Mouse (Mus musculus) gastrocnemius, postnatal 14 days (tissue): ENCODE data around the gene Cyld. TPM values are rescaled to one million over a fixed set of nuclear protein-coding genes. Genes with fewer than 3 reads are reported as not detected.
"Not testable (repeated sequence)": the region's sequence is repeated elsewhere in the genome, so short reads cannot be mapped to it uniquely, and the experiment has no call there.

ENCODE experiments used
- DNase-seq: peaks from one replicate; pipeline ENCODE4 v3.0.0; 2021; ENCODE audit warnings: mixed read lengths
- intact Hi-C: fragments of 180-260 bp; cut with DNase I; formaldehyde crosslinking; loops from one replicate; pipeline ENCODE4 v1.15.1; 2025; ENCODE audit warnings: low total_unique reads
- long read RNA-seq, 2 experiments: library from polyadenylated mRNA; stranded (forward); transcript quantifications; one replicate each; pipeline ENCODE4 v2.0.0; 2021
- total RNA-seq, 2 experiments: library from RNA; stranded (reverse); gene quantifications; 2 replicates each; pipeline ENCODE4 v1.2.3; 2021

Cyld gene
- total RNA-seq: 10 to 100 TPM; 10.4 to 11.7 TPM
- long read RNA-seq, experiment 1, full-length matches to known transcripts: 2 of 7 reads
- long read RNA-seq, experiment 1, partial matches to known transcripts: 1 of 7 reads
- long read RNA-seq, experiment 1, other reads (novel, unspliced or antisense): 4 of 7 reads
- long read RNA-seq, experiment 2, full-length matches to known transcripts: 4 of 14 reads
- long read RNA-seq, experiment 2, partial matches to known transcripts: 1 of 14 reads
- long read RNA-seq, experiment 2, other reads (novel, unspliced or antisense): 9 of 14 reads

DNA sequence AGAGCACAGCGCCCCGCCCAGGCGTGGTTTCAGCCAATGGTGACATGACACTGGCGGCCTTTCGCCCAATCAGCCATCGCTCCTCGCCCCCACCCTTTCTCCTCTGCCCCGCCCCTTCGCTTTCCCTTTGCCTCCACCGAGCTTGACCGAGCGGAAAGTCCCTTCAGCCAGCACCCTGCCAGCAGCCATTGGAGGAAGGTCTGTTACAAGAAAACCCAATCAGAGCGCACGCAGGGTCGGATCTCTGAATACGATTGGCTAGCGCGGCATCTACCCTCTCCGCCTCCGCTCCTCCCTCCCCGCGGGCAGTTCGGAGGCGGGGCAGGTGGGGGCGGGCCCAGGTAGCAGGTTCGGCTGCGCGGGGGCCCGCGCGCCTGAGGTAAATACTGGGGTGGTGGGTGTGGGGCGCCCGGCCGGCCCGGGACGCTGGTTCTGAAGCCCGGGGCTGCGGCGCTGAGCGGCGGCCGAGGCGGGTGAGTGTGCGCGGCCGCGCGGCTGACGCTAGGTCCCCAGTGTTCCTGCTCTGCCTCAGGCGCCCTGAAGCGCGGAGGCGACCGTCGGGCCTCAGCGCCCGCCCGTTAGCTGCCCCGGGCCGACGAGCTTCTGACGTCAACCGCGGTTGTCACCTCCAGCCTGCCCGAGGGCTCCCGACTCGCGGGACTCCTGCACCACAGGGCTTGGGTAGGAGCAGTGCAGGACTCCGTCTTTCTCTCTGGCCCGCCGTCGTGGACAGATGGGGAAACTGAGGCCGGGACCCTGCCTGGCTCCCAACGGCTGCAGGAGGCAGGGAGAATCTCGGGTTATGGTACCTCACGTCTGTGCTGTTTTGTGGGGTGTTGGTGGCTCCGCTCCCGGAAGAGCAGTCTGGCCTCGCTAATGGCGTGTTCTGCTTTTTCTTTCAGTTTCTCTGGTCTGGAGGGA lies at the start of gene Cyld:
TSS of gene Cyld (plus strand) at position 308 of the 921 bp plus-strand sequence.
- DNase-seq: peak; percentile 99
- intact Hi-C loops: no loop called here

DNA sequence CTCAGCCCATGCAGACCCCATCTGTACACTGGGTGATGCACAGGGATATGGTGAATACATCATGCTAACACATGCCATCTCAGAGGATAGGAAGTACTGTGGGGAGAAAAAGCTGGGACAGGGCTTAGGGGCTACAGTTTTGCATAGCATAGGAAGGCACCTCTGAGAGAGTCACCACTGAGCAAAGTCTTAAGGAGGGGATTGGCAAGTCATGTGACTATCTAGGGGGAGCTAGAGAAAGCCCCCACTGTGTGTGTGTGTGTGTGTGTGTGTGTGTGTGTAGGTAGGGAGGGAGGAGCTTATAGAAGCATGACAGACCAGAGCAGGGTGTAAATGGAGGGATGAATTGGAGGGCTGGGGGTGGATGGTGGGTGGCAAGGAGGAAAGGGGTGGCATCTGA lies 48.5 kb upstream of the Cyld start:
- DNase-seq: no peak
- intact Hi-C loops: no loop called here

DNA sequence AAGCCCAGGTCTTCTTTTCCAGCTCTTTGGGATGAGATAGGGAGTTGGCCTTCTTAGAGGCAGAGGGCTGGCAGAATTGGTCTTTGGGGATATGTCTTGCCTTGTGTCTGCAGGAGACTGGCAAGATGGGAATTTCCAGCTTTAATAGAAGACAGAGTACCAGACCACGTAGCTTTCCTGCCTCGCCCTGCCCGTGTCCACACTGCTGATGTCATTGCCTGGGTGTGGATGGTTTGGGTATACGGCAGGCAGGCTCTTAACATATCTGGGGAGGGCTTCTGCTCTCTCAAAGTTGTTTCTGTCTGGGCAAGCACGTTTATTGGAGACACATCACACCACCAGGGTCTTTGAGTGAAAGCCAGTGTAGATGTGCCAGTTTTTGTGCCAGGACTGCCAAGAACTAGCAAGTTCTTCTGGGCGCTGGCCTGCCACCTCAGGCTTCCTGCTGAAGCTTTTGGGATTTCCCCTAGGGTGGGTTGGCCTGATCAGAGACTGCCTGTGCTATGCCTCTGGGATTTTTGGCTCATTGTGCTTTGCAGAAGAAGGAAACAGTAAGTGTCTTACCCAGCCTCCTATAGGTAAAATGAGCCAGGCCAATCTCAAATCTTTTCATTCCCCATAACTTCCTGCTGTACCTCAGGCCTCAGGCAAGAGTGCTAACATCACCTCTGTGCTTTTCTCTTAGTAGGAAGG lies 46.7 kb upstream of the Cyld start:
- DNase-seq: no peak
- intact Hi-C loops: no loop called here

DNA sequence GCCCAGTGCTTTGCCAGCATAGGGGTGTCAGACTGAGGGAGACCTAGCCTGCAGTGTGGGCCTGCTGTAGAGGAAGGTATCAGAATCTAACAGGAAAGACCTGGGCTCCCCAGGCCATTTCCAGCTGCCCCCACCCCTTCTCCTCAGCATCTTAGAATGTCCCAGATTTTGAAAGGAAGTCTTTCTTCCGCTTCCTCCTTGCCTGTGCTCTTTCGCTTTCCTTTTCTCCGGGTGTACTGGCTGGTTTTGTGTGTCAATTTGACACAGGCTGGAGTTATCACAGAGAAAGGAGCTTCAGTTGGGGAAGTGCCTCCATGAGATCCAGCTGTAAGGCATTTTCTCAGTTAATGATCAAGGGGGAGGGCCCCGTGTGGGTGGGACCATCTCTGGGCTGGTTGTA lies 45.7 kb upstream of the Cyld start:
- DNase-seq, intact Hi-C loops: not testable (repeated sequence)

DNA sequence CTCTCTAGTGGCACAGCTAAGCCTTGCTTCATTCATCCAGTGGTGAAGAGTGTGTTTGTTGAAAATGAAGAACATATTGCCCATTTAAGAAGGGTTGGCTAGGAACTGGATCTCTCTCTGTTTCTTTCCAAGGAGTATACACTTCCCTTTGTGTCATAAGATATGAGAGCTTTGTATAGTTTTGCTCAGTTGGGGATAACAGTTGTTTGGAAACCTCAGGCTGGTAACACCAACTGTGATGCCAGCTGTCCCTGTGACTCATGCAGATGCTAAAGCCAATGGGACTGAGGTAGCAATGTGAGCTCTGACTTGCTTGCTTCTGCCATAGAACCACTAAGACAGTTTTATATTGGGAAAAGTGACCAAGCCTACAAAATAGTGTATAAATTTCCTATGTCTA lies 41.5 kb upstream of the Cyld start:
- no peak for DNase-seq
- intact Hi-C loops: no loop called here

DNA sequence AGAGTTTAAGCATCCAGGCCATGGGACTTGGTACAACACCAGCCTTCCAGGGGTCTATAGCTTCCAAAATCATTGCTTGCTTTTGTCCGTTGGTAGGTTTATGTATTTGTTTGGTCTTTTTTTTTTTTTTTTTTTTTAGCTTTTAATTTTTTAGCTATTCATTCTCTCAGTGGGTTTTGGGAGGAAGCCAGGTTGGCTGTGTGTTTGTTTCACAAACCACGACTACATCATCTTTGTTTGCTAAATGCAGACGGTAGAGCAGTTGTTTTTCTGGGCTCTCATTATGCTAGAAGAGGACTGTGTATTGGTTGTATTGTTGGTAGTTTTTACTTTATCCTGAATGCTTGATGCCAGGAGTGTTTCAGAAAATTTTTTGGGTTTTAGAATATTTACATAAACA lies 37.0 kb upstream of the Cyld start:
- intact Hi-C loops: no loop called here
- no peak for DNase-seq

DNA sequence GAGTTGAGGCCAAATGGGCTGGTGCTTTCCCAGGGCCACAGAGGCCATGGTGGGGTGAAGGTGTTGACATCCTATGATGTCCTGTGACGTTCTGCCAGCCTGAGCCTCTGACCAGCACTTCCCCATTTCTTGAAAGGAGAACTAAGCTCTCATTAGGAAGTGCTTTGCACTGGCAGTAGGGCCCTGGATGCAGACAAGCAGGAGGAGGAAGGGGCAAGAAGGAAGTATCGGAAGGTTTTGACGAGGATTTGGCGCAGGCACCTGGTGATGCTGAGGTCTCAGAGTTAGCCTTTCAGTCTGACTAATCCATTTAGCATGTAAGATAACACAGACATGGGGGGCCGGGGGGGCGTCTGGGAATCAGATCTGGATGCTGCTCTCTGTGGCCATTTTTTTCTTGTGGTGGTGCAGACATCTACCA lies 34.4 kb upstream of the Cyld start:
- intact Hi-C loops: no loop called here

DNA sequence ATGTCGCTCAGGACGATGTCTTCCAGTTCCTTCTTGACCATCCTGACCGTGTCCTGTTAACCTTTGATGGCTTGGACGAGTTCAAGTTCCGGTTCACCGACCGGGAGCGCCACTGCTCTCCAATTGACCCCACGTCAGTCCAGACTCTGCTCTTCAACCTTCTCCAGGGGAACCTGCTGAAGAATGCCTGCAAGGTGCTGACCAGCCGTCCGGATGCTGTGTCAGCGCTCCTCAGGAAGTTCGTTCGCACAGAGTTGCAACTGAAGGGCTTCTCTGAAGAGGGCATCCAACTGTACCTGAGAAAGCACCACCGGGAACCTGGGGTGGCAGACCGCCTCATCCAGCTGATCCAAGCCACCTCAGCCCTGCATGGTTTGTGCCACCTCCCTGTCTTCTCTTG lies 32.7 kb upstream of the Cyld start:
- no peak for DNase-seq

More for the DNA sequence above, 34.4 kb upstream of the Cyld start:
- DNase-seq: no peak

DNA sequence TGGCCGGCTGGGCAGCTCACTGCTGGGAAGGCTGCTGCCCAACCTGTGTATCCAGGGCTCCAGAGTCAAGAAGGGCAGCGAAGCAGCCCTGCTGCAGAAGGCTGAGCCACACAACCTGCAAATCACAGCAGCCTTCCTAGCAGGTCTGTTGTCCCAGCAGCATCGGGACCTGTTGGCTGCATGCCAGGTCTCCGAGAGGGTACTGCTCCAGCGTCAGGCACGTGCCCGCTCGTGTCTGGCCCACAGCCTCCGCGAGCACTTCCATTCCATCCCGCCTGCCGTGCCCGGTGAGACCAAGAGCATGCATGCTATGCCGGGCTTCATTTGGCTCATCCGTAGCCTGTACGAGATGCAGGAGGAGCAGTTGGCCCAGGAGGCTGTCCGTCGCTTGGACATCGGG lies 31.9 kb upstream of the Cyld start:
- intact Hi-C loops: no loop called here
- no peak for DNase-seq

More for the DNA sequence above, 32.7 kb upstream of the Cyld start:
- intact Hi-C loops: no loop called here

DNA sequence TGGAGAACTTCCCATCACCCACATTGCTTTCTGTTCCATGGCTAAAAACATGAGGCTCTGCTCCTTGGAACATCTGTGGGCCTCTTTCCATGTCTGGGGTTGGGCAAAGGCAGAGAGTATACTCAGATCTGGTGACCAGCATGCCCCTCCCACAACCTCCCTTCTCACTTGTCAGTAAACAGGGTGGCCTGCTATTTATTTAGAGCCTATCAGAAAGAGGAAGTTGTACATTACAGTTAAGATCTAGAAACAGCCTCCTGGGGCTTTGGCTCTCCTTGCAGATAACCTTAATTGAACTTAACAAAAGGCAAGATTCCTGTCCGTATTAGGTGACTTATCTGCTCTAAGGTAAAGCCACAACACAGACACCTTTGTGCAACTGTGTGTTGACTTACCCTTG lies 30.4 kb upstream of the Cyld start:
- intact Hi-C loops: no loop called here
- no peak for DNase-seq

DNA sequence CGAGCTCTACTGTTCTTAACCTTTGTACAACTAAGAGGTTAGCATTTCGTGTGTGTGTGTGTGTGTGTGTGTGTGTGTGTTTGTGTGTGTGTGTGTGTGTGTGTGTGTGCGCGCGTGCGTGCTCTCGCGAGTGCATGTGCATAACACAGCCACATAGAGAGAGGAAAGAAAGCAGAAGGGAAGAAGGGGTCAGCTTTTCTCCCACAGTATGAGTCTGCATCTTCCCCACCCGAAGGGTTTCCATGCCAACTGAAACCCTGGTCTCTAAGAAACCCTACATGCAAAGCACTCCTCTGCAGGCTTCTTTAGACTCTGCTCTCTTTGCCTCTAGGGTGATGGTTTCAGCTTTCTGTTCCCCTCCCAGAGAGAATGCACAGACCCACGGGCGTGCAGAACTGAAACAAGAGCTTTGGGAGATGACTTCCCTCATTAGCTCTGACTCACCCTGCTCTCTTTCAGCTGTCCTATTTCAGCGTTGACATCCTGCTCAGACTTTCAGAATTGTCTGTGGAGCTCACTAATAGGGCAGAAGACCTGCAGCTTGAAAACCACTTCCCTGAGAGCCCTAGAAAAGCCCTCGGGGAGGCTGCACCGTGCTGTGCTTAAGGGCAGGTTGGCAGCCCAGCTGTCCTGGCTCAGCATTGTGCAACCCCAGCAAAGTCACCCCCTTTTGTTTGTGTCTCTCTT lies 28.3 kb upstream of the Cyld start:
- DNase-seq: no peak
- intact Hi-C loops: no loop called here

DNA sequence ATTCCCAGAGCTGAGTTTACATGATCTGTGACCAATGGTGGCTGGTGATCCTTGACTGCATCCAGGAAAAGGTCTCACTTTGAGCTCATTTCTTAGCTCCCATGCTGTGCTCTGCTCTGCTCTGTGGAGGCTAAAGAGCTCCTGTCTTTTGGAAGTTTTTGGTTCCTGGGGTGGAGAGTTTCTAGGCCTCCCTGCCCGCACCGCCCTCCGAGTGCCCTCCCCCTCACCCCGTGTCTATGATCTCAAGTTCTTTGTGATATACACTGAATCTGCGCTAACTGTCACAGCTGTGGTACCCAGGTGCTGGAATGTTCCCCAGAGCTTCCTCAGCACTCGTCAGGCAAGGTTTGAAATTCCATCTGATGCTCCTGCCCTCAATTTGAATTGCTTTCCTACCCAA lies 26.0 kb upstream of the Cyld start:
- intact Hi-C loops: no loop called here
- DNase-seq: no peak

DNA sequence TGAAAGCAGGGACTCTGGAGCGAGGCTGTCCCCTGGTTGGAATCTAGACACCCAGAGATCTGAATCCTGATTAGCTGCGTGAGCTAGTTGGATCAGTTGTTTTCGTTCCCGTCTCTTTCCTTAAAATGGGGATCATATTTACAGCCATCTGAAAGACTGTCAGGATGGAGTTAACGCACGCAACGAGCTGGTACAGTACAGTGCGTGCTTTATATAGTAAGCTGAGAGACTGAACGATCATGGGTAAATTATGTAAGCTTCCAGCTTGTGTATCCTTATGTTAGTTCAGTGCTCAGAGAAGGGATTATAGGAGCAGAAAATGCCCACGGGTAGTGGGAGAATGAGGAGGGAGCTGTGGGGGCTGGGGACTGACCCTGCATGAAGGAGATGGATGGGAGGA lies 25.3 kb upstream of the Cyld start:
- intact Hi-C loops: no loop called here
- DNase-seq: no peak

DNA sequence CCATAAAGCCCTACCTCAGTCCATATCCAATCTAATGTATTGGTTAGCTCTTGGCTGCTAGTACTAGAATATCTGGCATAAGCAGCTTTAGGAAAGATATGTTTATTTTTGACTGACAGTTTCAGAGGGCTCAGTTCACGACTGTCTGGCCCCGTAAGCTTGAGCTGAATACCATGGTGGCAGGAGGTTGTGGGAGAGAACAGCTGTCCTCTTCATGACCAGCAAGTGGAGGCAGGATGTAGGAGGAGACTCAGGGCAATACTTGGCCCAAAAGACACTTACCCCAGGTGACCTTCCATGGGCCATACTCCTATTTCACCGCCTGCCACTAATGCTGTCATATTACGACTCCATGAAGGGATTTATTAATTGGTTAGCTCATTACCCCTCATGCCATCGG lies 23.0 kb upstream of the Cyld start:
- DNase-seq: no peak
- intact Hi-C loops: no loop called here

DNA sequence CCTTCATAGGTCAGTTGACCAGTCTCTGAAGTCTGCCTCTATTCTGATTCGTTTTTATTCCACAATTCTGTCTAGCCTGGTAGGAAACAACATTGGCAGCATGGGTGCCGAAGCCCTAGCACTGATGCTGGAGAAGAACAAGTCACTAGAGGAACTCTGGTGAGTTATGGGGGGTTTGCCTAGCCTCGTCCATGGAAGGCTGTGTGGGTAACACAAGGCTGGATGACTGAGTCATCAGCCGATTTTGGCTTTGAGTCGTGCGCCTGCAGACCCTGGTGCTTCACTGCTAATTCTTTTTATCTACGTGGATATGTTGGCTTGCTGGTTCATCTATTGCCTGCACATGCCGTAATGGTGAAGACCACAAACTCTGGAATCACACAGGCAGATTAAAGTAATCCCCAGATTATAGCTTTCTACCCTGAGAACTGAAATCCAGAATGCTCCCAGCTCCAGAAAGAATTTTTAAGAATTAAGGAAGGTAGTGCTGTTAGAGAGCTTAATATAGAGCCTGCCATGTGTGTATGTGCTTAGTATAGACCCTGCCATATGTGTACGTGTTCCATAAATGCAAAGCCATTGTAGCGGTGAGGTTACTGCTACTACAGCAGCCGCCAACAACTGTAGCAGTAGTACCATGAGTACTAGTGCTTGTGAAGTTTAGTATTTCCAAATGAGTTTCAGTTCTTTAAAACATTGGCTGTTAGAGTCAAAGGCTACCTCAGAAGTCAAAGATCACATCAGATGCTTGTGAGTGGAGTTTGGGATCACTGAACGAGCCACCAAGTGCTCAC lies 21.3 kb upstream of the Cyld start:
- intact Hi-C loops: no loop called here

DNA sequence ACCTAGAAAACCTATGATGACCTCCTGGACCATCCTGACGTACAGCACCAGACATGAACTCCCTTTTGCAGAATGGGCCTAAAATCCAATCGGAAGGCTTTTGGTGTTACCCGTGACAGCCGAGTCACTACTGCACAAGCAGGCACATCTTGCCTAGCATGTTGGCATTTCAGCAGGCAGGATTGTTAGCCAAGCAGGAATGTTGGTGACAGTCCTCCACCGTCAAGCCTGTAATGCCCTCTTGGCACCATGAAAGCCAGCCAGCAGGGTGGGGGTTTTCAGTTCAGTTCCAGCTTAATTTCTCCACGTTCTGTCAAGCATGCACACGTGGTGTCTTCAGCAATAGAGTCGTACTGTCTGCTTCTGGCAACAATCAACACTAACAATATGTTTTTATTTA lies 19.8 kb upstream of the Cyld start:
- intact Hi-C loops: no loop called here

More for the DNA sequence above, 21.3 kb upstream of the Cyld start:
- DNase-seq: no peak

DNA sequence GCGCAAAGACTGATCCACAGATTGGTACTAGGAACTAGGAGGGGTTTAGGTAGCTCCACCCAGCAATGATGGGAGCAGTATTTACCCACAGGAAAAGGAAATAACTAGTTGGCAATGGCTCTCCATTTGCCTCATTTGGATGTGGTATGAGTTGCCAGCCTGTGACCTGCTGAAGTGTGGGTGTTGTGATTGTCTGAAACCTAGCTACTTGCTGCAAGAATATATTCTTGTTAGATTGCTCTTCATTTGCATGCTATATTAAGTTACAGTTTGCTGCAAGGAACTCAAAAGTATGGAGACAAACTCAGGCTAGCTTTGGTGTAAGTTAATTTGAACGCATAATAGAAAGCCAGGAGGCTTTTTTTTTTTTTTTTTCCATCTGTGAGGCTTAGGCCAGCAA lies 16.3 kb upstream of the Cyld start:
- DNase-seq: no peak
- intact Hi-C loops: no loop called here

More for the DNA sequence above, 19.8 kb upstream of the Cyld start:
- no peak for DNase-seq

DNA sequence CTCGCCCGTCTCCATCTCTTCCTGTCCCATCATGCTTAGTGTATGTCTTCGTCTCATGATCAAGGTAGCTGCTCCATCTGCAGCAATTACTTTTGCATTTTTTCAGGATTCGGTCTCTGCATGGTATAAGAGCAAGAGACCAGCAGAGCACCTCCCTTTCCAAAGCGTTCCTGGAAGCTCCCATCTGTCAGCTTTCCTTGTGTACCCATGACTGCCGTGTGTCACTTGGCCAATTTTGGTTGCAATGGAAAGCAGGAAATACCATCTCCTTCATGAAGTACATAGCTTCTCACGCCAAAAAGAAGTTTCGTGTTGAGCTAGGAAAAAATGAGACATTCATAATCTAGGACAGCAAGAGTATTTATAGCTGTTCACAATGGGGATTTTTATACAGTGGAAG lies 15.8 kb upstream of the Cyld start:
- intact Hi-C loops: no loop called here
- DNase-seq: no peak

DNA sequence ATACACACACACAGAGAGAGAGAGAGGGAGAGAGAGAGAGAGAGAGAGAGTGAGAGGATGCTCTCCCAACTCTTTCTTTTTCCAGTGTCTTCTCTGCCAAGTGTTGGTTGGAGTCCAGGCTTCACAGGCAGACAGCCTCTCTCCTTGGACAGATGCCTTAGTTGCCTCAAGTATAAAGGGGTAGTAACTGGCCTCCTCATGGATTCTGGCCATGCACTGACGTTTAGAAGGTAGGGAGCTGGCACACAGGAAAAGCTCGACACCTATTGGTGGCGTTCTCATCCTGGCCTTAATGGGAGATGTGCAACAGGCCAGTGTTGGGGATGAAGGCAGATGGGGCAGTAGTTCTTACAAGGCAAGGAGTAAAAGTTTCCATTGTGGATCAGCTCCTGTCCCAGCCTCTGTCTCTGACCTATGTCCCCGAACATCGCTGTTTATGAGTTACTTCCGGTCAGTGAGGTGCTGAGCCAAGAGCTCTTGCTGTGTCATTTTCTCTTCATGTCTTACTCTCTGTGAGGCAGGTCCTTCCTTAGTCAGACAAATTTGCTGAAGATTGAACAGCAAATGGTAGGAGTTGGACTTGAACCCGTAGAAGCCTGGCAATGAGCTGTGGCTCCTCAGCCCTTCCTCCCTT lies 13.1 kb upstream of the Cyld start:
- peak; percentile 44 for DNase-seq
- intact Hi-C loops: no loop called here
